8 mouse cellular contexts compared by ENCODE assay signal in the genomic region with DNA sequence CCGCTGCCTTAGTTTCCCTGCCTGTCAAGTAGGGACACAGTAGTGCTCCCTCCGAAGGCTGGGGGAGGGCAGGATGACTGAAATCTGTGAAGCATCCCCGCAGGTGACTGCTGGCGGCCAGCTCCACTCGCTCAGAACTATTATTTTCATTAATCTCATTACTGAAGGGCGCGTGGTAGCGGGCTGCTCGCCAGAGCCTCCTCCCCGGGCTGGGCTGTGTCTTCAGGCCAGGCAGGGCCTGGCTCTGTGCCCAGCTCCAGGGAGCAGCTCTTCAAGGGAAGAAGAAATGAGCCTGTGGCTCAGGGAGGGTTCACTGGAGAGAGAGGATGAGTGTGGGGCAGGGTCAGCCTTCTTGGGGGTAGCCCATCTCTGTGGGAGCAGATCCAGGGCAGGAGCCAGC. TPM values are rescaled to one million over a fixed set of nuclear protein-coding genes. Genes with fewer than 3 reads are reported as not detected.
DNase-seq lines count a peak whose midpoint lies in the region; ATAC-seq and TF ChIP-seq lines count a peak whose summit lies in the region.

No protein-coding gene starts in this region.

- no peaks in the 10 kb centered on the region for H3K9me3 ChIP-seq in liver, postnatal 0 days (ENCODE audit: low read length)
- H3K9me3 ChIP-seq in liver, embryonic 12.5 days (replicated peaks) = no peaks in the 10 kb centered on the region
- H3K9me3 ChIP-seq in intestine, postnatal 0 days (ENCODE audit: control insufficient read depth) = no peaks in the 10 kb centered on the region

- H3K36me3 ChIP-seq in liver, postnatal 0 days (replicated peaks; ENCODE audit: insufficient read depth, low read length) = no peaks in the 10 kb centered on the region
- H3K36me3 ChIP-seq in liver, embryonic 12.5 days = no peaks in the 10 kb centered on the region
- H3K36me3 ChIP-seq in intestine, postnatal 0 days (ENCODE audit: control insufficient read depth, insufficient read depth) = no peaks in the 10 kb centered on the region

- no peak overlapping the region for H3K9ac ChIP-seq in liver, postnatal 0 days (replicated peaks)
- no peak overlapping the region for H3K9ac ChIP-seq in liver, embryonic 12.5 days
- H3K9ac ChIP-seq in intestine, postnatal 0 days (ENCODE audit: low read depth, low read length) = no peak overlapping the region

- H3K27me3 ChIP-seq in liver, postnatal 0 days (ENCODE audit: insufficient read depth, low read length) = peaks cover 7% of the 10 kb centered on the region; the same call in 1 of the 2 replicates
- H3K27me3 ChIP-seq in liver, embryonic 12.5 days (replicated peaks) = peaks cover 40% of the 10 kb centered on the region
- 0 out of 2 replicates have a peak, but pooled peaks cover 9% of the 10 kb centered on the region for H3K27me3 ChIP-seq in intestine, postnatal 0 days (replicated peaks; ENCODE audit: control insufficient read depth, insufficient read depth, low read length)

- DNase-seq in liver, postnatal 0 days = peak; percentile 24
- DNase-seq in cerebellum, adult 9-10 months = peak; percentile 81
- peak; percentile 52 for DNase-seq in gastrocnemius, postnatal 25 days
- DNase-seq in lung, postnatal 36 days = peak; percentile 70
- DNase-seq in urinary bladder, postnatal 4 days (ENCODE audit: low spot score in 2 of 2) = peak; percentile 76 to 84
- DNase-seq in embryo, embryonic 10 days (ENCODE audit: low spot score) = no peak

- WGBS in liver, postnatal 0 days (ENCODE audit: insufficient replicate concordance) = 47% methylated on average over 10 of the region's 10 CpGs
- 27% methylated on average over 10 of the region's 10 CpGs for WGBS in liver, embryonic 12.5 days (ENCODE audit: insufficient replicate concordance)
- WGBS in intestine, postnatal 0 days = 25% methylated on average over 10 of the region's 10 CpGs

- H3K27ac ChIP-seq in liver, postnatal 0 days (ENCODE audit: low read depth) = no peak overlapping the region
- no peak overlapping the region for H3K27ac ChIP-seq in liver, embryonic 12.5 days
- H3K27ac ChIP-seq in intestine, postnatal 0 days (ENCODE audit: low read depth, low read length) = no peak overlapping the region

- H3K4me1 ChIP-seq in liver, postnatal 0 days (ENCODE audit: insufficient read depth) = no peaks in the 10 kb centered on the region
- H3K4me1 ChIP-seq in liver, embryonic 12.5 days = 0 out of 2 replicates have a peak, but pooled peaks cover 7% of the 10 kb centered on the region
- no peaks in the 10 kb centered on the region for H3K4me1 ChIP-seq in intestine, postnatal 0 days (replicated peaks; ENCODE audit: control insufficient read depth, insufficient read depth, low read length)

- ATAC-seq in liver, postnatal 0 days = no peak
- ATAC-seq in liver, embryonic 12.5 days = no peak
- ATAC-seq in intestine, postnatal 0 days = 0 out of 2 replicates have a peak, but pooled peaks have one; percentile 25

- no peak overlapping the region for H3K4me2 ChIP-seq in liver, postnatal 0 days (ENCODE audit: low read depth, low read length)
- no peak overlapping the region for H3K4me2 ChIP-seq in liver, embryonic 12.5 days
- no peak overlapping the region for H3K4me2 ChIP-seq in intestine, postnatal 0 days (replicated peaks; ENCODE audit: low read depth)

- H3K4me3 ChIP-seq in liver, postnatal 0 days (ENCODE audit: low read depth, low read length) = no peak overlapping the region
- no peak overlapping the region for H3K4me3 ChIP-seq in liver, embryonic 12.5 days
- no peak overlapping the region for H3K4me3 ChIP-seq in intestine, postnatal 0 days (ENCODE audit: low read depth, low read length)

- TF ChIP-seq CTCF in liver, postnatal 0 days (IDR thresholded peaks at IDR 0.05; ENCODE audit: low read depth) = no peak
- TF ChIP-seq CTCF in intestine, postnatal 0 days (IDR thresholded peaks at IDR 0.05; ENCODE audit: low read depth) = no peak

- no peak for TF ChIP-seq EP300 in liver, postnatal 0 days (IDR thresholded peaks at IDR 0.05; ENCODE audit: low read depth)

RNA-seq across cellular contexts. Expression of a gene that starts 38.3 kb away (rescaled TPM):
- 109 and 113 TPM in 2 replicates for polyA plus RNA-seq in liver, postnatal 0 days (2015; fragmentation: Nextera tagmentation; extraction: Ambion mirVana)
- polyA plus RNA-seq in liver, embryonic 12.5 days (2016; fragmentation: Nextera tagmentation; extraction: Ambion mirVana) = 61.1 and 64.3 TPM in 2 replicates
- total RNA-seq in gastrocnemius, postnatal 25 days (2021) = 1 to 10 TPM; 3.1 to 6.7 TPM
- 25.7 and 27.7 TPM in 2 replicates for polyA plus RNA-seq in intestine, postnatal 0 days (2015; fragmentation: Nextera tagmentation; extraction: Ambion mirVana)
